Mouse (Mus musculus): ENCODE results near the gene Hba-a1. TPM values are rescaled to one million over a fixed set of nuclear protein-coding genes. Genes with fewer than 3 reads are reported as not detected.
"Not testable (repeated sequence)": the region's sequence is repeated elsewhere in the genome, so short reads cannot be mapped to it uniquely, and the experiment has no call there.

The Hba-a1 gene
- polyA plus RNA-seq, 1 experiment from 2014 or later = 2,348 TPM

- H3K4me2 ChIP-seq (ENCODE audit: low read length) = no peak overlapping the region
- H3K27me3 ChIP-seq (replicated peaks; ENCODE audit: control insufficient read depth, insufficient read depth, low read length) = no peaks in the 10 kb centered on the region
- 76% methylated on average over 7 of the region's 7 CpGs for WGBS
- DNase-seq (ENCODE audit: low spot score) (no peak), ATAC-seq (no peak)
- no peaks in the 10 kb centered on the region for H3K9me3 ChIP-seq (replicated peaks; ENCODE audit: control insufficient read depth, low read length)
- H3K36me3 ChIP-seq (ENCODE audit: control insufficient read depth, insufficient read depth, low read length) = no peaks in the 10 kb centered on the region
- no peaks in the 10 kb centered on the region for H3K4me1 ChIP-seq (ENCODE audit: control insufficient read depth, insufficient read depth, low read length)
- no peak overlapping the region for H3K27ac ChIP-seq (ENCODE audit: low read depth, low read length)
- no peak overlapping the region for H3K4me3 ChIP-seq (ENCODE audit: low read depth, low read length)
- H3K9ac ChIP-seq (ENCODE audit: low read length) = no peak overlapping the region
These were observed 1.9 kb downstream of the Hba-a1 start for GRCm38 (mm10) chr11:32285031-32285775.

- H3K9ac ChIP-seq (ENCODE audit: low read length); H3K27me3 ChIP-seq (replicated peaks; ENCODE audit: control insufficient read depth, insufficient read depth, low read length); H3K4me1 ChIP-seq (ENCODE audit: control insufficient read depth, insufficient read depth, low read length); H3K27ac ChIP-seq (ENCODE audit: low read depth, low read length); H3K4me2 ChIP-seq (ENCODE audit: low read length); H3K9me3 ChIP-seq (replicated peaks; ENCODE audit: control insufficient read depth, low read length); ATAC-seq; DNase-seq (ENCODE audit: low spot score); H3K36me3 ChIP-seq (ENCODE audit: control insufficient read depth, insufficient read depth, low read length); H3K4me3 ChIP-seq (ENCODE audit: low read depth, low read length): not testable (repeated sequence)
These were observed 2.6 kb downstream of the Hba-a1 start for GRCm38 (mm10) chr11:32285887-32286286.

GRCm38 (mm10) chr11:32286695-32287492 lies 3.6 kb downstream of the Hba-a1 start, which contains the start of gene Hbq1b:
Hbq1b (plus strand) TSS chr11:32286965.
- not testable (repeated sequence) for H3K4me1 ChIP-seq (ENCODE audit: control insufficient read depth, insufficient read depth, low read length); H3K9me3 ChIP-seq (replicated peaks; ENCODE audit: control insufficient read depth, low read length); H3K27ac ChIP-seq (ENCODE audit: low read depth, low read length); H3K27me3 ChIP-seq (replicated peaks; ENCODE audit: control insufficient read depth, insufficient read depth, low read length); H3K36me3 ChIP-seq (ENCODE audit: control insufficient read depth, insufficient read depth, low read length); H3K4me3 ChIP-seq (ENCODE audit: low read depth, low read length)
- Histone ChIP-seq H3K4me2 (ENCODE audit: low read length) (peak within 1 kb of the TSS; percentile 47), H3K9ac (ENCODE audit: low read length) (peak within 1 kb of the TSS; percentile 51; the same call in 1 of the 2 replicates)
- WGBS = 21% methylated on average over 30 of the region's 33 CpGs
- DNase-seq (ENCODE audit: low spot score) (peak; percentile 71), ATAC-seq (peak; percentile 81)

DNA sequence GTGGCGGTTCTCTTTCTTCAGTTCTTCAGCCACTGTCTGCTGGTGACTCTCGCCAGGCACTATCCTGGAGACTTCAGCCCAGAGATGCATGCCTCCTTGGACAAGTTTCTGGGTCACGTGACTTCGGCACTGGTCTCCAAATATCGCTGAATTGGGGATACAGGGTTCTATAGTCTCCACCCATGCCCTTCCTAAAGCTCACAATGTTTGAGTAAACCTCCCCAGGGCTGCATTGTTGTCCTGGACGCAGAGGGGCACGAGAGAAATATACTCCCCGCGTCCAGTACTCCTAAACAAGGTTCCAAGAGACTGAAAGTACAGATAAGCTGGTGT lies 4.1 kb downstream of the Hba-a1 start:
- DNase-seq (ENCODE audit: low spot score) (no peak), ATAC-seq (no peak)
- Histone ChIP-seq H3K4me1 (ENCODE audit: control insufficient read depth, insufficient read depth, low read length) (no peaks in the 10 kb centered on the region), H3K27me3 (replicated peaks; ENCODE audit: control insufficient read depth, insufficient read depth, low read length) (no peaks in the 10 kb centered on the region), H3K27ac (ENCODE audit: low read depth, low read length) (no peak overlapping the region), H3K4me3 (ENCODE audit: low read depth, low read length) (no peak overlapping the region), H3K36me3 (ENCODE audit: control insufficient read depth, insufficient read depth, low read length) (no peaks in the 10 kb centered on the region), H3K9me3 (replicated peaks; ENCODE audit: control insufficient read depth, low read length) (no peaks in the 10 kb centered on the region), H3K4me2 (ENCODE audit: low read length) (no peak overlapping the region), H3K9ac (ENCODE audit: low read length) (no peak overlapping the region)
- WGBS = 71% methylated on average over 9 of the region's 9 CpGs

DNA sequence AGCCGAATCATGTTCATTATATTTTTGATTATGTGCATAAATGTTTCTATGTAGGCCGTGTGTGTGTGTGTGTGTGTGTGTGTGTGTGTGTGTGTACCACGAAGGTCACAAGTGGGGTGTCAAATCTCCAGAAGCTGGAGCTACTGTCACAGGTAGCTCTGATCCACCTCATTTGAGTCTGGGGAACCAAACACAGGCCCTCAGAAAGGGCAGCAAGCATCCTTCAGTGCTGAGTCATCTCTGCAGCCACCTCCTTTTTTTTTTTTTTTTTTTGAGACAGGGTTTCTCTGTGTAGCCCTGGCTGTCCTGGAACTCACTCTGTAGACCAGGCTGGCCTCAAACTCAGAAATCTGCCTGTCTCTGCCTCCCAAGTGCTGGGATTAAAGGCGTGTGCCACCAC lies 9.5 kb downstream of the Hba-a1 start:
- not testable (repeated sequence) for H3K9ac ChIP-seq (ENCODE audit: low read length); H3K4me3 ChIP-seq (ENCODE audit: low read depth, low read length); H3K27ac ChIP-seq (ENCODE audit: low read depth, low read length); H3K4me1 ChIP-seq (ENCODE audit: control insufficient read depth, insufficient read depth, low read length); DNase-seq (ENCODE audit: low spot score); H3K27me3 ChIP-seq (replicated peaks; ENCODE audit: control insufficient read depth, insufficient read depth, low read length); H3K4me2 ChIP-seq (ENCODE audit: low read length); ATAC-seq; H3K36me3 ChIP-seq (ENCODE audit: control insufficient read depth, insufficient read depth, low read length); H3K9me3 ChIP-seq (replicated peaks; ENCODE audit: control insufficient read depth, low read length)
- 88% methylated on average over 4 of the region's 4 CpGs for whole genome bisulfite sequencing

GRCm38 (mm10) chr11:32293479-32293878 lies 10.2 kb downstream of the Hba-a1 start:
- H3K27ac ChIP-seq (ENCODE audit: low read depth, low read length); H3K9ac ChIP-seq (ENCODE audit: low read length); ATAC-seq; H3K4me2 ChIP-seq (ENCODE audit: low read length); H3K27me3 ChIP-seq (replicated peaks; ENCODE audit: control insufficient read depth, insufficient read depth, low read length); H3K4me3 ChIP-seq (ENCODE audit: low read depth, low read length); H3K4me1 ChIP-seq (ENCODE audit: control insufficient read depth, insufficient read depth, low read length); H3K36me3 ChIP-seq (ENCODE audit: control insufficient read depth, insufficient read depth, low read length); DNase-seq (ENCODE audit: low spot score); H3K9me3 ChIP-seq (replicated peaks; ENCODE audit: control insufficient read depth, low read length): not testable (repeated sequence)
- WGBS = 74% methylated on average over 3 of the region's 3 CpGs

DNA sequence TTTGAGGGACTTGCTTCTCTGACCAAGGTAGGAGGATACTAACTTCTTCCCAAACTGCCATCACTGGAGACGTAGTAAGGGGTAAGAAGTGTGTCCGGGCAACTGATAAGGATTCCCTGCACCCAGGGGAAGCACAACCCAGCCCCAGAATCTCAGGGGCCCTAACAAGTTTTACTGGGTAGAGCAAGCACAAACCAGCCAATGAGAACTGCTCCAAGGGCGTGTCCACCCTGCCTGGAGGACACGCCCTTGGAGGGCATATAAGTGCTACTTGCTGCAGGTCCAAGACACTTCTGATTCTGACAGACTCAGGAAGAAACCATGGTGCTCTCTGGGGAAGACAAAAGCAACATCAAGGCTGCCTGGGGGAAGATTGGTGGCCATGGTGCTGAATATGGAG lies 12.9 kb downstream of the Hba-a1 start, which contains the start of gene Hba-a2:
TSS of gene Hba-a2 (plus strand) at position 287 of the 400 bp plus-strand sequence.
- not testable (repeated sequence) for H3K4me3 ChIP-seq (ENCODE audit: low read depth, low read length); ATAC-seq; H3K27ac ChIP-seq (ENCODE audit: low read depth, low read length); H3K9me3 ChIP-seq (replicated peaks; ENCODE audit: control insufficient read depth, low read length); H3K27me3 ChIP-seq (replicated peaks; ENCODE audit: control insufficient read depth, insufficient read depth, low read length); H3K9ac ChIP-seq (ENCODE audit: low read length); H3K4me1 ChIP-seq (ENCODE audit: control insufficient read depth, insufficient read depth, low read length); H3K4me2 ChIP-seq (ENCODE audit: low read length); H3K36me3 ChIP-seq (ENCODE audit: control insufficient read depth, insufficient read depth, low read length); DNase-seq (ENCODE audit: low spot score)
- no CpG with 5 or more reads among the region's 4 CpGs for WGBS

DNA sequence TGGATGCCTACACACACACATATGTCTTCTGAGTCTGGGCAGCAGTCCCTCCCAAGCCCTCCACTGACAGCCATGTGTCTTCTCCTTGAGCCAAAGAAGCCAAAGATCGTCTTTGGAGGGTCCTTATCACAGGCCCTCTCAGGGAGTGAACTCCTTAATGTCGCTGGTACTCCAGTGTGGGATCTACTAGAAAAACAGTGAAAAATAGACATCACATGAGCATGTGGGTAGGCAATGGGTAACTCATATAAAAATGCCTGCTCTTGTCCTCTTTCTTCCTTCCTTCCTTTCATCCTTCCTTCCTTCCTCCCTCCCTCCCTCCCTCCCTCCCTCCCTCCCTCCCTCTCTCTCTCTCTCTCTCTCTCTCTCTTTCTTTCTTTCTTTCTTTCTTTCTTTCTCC lies 14.1 kb downstream of the Hba-a1 start:
- not testable (repeated sequence) for H3K36me3 ChIP-seq (ENCODE audit: control insufficient read depth, insufficient read depth, low read length); H3K27ac ChIP-seq (ENCODE audit: low read depth, low read length); ATAC-seq; H3K4me1 ChIP-seq (ENCODE audit: control insufficient read depth, insufficient read depth, low read length); H3K4me2 ChIP-seq (ENCODE audit: low read length); H3K27me3 ChIP-seq (replicated peaks; ENCODE audit: control insufficient read depth, insufficient read depth, low read length); DNase-seq (ENCODE audit: low spot score); H3K9ac ChIP-seq (ENCODE audit: low read length); H3K9me3 ChIP-seq (replicated peaks; ENCODE audit: control insufficient read depth, low read length); H3K4me3 ChIP-seq (ENCODE audit: low read depth, low read length)
- whole genome bisulfite sequencing = 60% methylated on average over 2 of the region's 2 CpGs

All from forebrain, embryonic 14.5 days (tissue).